Mouse (Mus musculus) liver, embryonic 13.5 days (tissue): Measurements from ENCODE around the gene Cdk14. TPM values are rescaled to one million over a fixed set of nuclear protein-coding genes. Genes with fewer than 3 reads are reported as not detected.

ENCODE experiments used
- ATAC-seq: fragments of 200-750 bp; cut with Nextera tagmentation; 2 replicates; pipeline ENCODE4 v1.8.0; 2017; ENCODE audit warnings: low read depth, mild to moderate bottlenecking, moderate number of reproducible peaks, moderate library complexity
- DNase-seq: peaks from one replicate; pipeline ENCODE4 v3.0.0; 2022
- H3K27ac ChIP-seq: fragments of 300-500 bp; sonication (generic); 2 replicates; pipeline ENCODE4 v1.5.1; 2015; ENCODE audit warnings: moderate library complexity, mild to moderate bottlenecking, inconsistent platforms
- H3K27me3 ChIP-seq: fragments of 300-500 bp; sonication (generic); 2 replicates; pipeline ENCODE4 v1.6.1; 2015; ENCODE audit warnings: mild to moderate bottlenecking, inconsistent platforms
- H3K36me3 ChIP-seq: fragments of 300-500 bp; sonication (generic); 2 replicates; pipeline ENCODE4 v1.6.1; 2015; ENCODE audit warnings: mild to moderate bottlenecking, inconsistent platforms
- H3K4me1 ChIP-seq: fragments of 300-500 bp; sonication (generic); replicated peaks from 2 replicates; pipeline ENCODE4 v1.6.1; 2015; ENCODE audit warnings: inconsistent platforms
- H3K4me2 ChIP-seq: fragments of 300-500 bp; sonication (generic); 2 replicates; pipeline ENCODE4 v1.6.1; 2015; ENCODE audit warnings: inconsistent platforms, mild to moderate bottlenecking, moderate library complexity
- H3K4me3 ChIP-seq: fragments of 300-500 bp; sonication (generic); replicated peaks from 2 replicates; pipeline ENCODE4 v1.5.1; 2015; ENCODE audit warnings: mild to moderate bottlenecking, inconsistent platforms
- H3K9ac ChIP-seq: fragments of 300-500 bp; sonication (generic); 2 replicates; pipeline ENCODE4 v1.6.1; 2015; ENCODE audit warnings: mild to moderate bottlenecking, inconsistent platforms
- H3K9me3 ChIP-seq: fragments of 300-500 bp; sonication (generic); replicated peaks from 2 replicates; pipeline ENCODE4 v1.6.1; 2016; ENCODE audit warnings: inconsistent platforms
- WGBS: fragments of 180-500 bp; shearing (Covaris S2); methylation state at CpG from one replicate; pipeline ENCODE4 v1.1.7; 2015; ENCODE audit not compliant: insufficient replicate concordance; 5-methylcytosine and 5-hydroxymethylcytosine counted together
- polyA plus RNA-seq: library from polyadenylated mRNA; unstranded; fragments of >200 nt; fragmentation: Nextera tagmentation; extraction: Ambion mirVana; gene quantifications from 2 replicates; pipeline ENCODE4 v1.2.1, GENCODE M21; 2015

The Cdk14 gene
- polyA plus RNA-seq, 1 experiment from 2014 or later, result 1.4 TPM

DNA sequence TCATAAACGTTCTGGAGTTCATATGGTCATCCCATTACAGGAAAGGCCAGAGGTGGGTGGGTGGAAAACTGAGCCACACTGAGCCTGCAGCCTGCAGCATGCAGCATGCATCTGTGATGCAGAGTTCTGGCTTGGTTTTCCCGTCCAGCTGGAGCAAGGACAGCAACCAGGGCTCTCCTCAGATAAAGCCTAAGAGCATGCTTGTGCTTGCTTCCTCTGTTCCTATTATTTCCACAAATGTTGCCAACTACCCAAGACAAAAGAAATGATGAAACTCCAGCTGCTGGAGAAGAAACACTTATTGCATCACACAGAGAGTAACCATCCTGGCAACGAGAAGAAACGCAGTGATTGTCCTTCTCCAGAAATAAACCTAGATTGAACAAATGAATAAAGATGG is 539.8 kb downstream of the Cdk14 start:
- Histone ChIP-seq H3K27me3 (no peaks in the 10 kb centered on the region), H3K9me3 (0 out of 2 replicates have a peak, but pooled peaks cover 5% of the 10 kb centered on the region), H3K4me1 (no peaks in the 10 kb centered on the region), H3K36me3 (no peaks in the 10 kb centered on the region), H3K4me2 (no peak overlapping the region), H3K27ac (no peak overlapping the region), H3K9ac (no peak overlapping the region), H3K4me3 (no peak overlapping the region)
- no peak for DNase-seq
- WGBS, result 56% methylated on average over 4 of the region's 4 CpGs
- no peak for ATAC-seq

DNA sequence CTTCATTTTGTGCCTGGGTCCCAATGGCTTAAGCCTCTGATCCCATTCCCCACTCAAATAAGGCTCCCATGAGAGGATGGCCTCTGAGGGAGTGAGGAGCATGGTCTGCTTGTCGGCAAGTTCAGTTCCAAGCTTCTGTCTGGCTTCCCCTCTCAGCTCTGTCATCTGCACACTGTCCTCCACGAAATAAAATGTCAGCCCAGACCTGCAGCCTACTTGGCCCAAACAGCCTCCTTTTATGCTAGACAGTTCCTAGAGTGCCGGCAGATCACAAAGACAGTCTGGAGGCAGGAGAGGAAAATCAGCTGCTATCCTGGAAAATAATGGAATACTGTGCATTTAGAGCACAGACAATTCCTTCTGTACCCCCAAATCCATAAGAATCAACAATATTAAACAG is 541.2 kb downstream of the Cdk14 start:
- H3K9ac ChIP-seq, result no peak overlapping the region
- ATAC-seq, result no peak
- DNase-seq, result no peak

GRCm38 (mm10) chr5:4877638-4878037 is 542.5 kb downstream of the Cdk14 start:
- H3K9ac ChIP-seq, result no peak overlapping the region
- H3K4me3 ChIP-seq, result no peak overlapping the region
- H3K27me3 ChIP-seq, result no peaks in the 10 kb centered on the region
- 0 out of 2 replicates have a peak, but pooled peaks cover 5% of the 10 kb centered on the region for H3K9me3 ChIP-seq
- no peak overlapping the region for H3K27ac ChIP-seq
- no peak for DNase-seq
- no peak overlapping the region for H3K4me2 ChIP-seq
- ATAC-seq, result no peak
- WGBS, result 54% methylated on average over 4 of the region's 4 CpGs
- no peaks in the 10 kb centered on the region for H3K36me3 ChIP-seq
- no peaks in the 10 kb centered on the region for H3K4me1 ChIP-seq

More for the DNA sequence above, 541.2 kb downstream of the Cdk14 start:
- H3K36me3 ChIP-seq, result no peaks in the 10 kb centered on the region
- H3K27ac ChIP-seq, result no peak overlapping the region
- no peaks in the 10 kb centered on the region for H3K27me3 ChIP-seq
- no peaks in the 10 kb centered on the region for H3K4me1 ChIP-seq
- no peak overlapping the region for H3K4me2 ChIP-seq
- H3K4me3 ChIP-seq, result no peak overlapping the region
- 51% methylated on average over 3 of the region's 3 CpGs for WGBS
- H3K9me3 ChIP-seq, result 0 out of 2 replicates have a peak, but pooled peaks cover 5% of the 10 kb centered on the region

- Histone ChIP-seq H3K9me3 (0 out of 2 replicates have a peak, but pooled peaks cover 5% of the 10 kb centered on the region), H3K4me2 (no peak overlapping the region), H3K4me3 (no peak overlapping the region), H3K27ac (no peak overlapping the region), H3K27me3 (no peaks in the 10 kb centered on the region), H3K9ac (no peak overlapping the region), H3K4me1 (no peaks in the 10 kb centered on the region), H3K36me3 (no peaks in the 10 kb centered on the region)
- 52% methylated on average over 5 of the region's 5 CpGs for WGBS
- ATAC-seq (no peak), DNase-seq (no peak)
Measured at GRCm38 (mm10) chr5:4877131-4877631, 542.9 kb downstream of the Cdk14 start.

DNA sequence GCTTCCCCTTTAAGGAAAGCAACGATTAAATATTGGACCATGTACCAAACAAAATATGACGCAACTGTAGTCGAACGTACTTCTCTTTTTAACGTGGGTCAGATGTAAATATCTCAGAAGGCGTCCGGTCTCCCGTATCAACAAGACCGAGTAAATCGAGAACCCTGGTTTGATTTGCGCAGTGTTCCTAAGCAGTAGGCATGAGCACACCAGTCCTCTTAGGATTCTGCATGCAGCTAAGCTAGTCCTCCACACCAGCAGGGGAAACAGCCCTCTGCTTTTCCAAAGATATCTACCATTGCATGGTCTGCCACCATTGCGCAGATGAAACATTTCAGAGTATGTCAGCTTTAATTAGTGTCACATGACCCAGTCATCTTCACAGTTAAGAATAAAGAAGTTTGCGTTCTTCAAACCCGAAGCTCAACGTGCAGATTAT is 543.4 kb downstream of the Cdk14 start:
- WGBS, result 69% methylated on average over 15 of the region's 15 CpGs
- H3K9ac ChIP-seq, result no peak overlapping the region
- H3K36me3 ChIP-seq, result no peaks in the 10 kb centered on the region
- 0 out of 2 replicates have a peak, but pooled peaks cover 5% of the 10 kb centered on the region for H3K9me3 ChIP-seq
- DNase-seq, result no peak
- ATAC-seq, result no peak
- no peak overlapping the region for H3K4me3 ChIP-seq
- H3K27ac ChIP-seq, result no peak overlapping the region
- H3K4me1 ChIP-seq, result no peaks in the 10 kb centered on the region
- no peaks in the 10 kb centered on the region for H3K27me3 ChIP-seq
- no peak overlapping the region for H3K4me2 ChIP-seq

GRCm38 (mm10) chr5:4870041-4870726 is 549.9 kb downstream of the Cdk14 start:
- Histone ChIP-seq H3K4me1 (no peaks in the 10 kb centered on the region), H3K36me3 (no peaks in the 10 kb centered on the region), H3K27me3 (no peaks in the 10 kb centered on the region), H3K27ac (no peak overlapping the region), H3K9ac (no peak overlapping the region), H3K4me2 (no peak overlapping the region), H3K4me3 (no peak overlapping the region), H3K9me3 (no peaks in the 10 kb centered on the region)
- ATAC-seq (no peak), DNase-seq (no peak)
- 57% methylated on average over 4 of the region's 4 CpGs for WGBS

- WGBS, result 66% methylated on average over 6 of the region's 6 CpGs
Measured at GRCm38 (mm10) chr5:4868563-4869120, 551.5 kb downstream of the Cdk14 start.

GRCm38 (mm10) chr5:4867849-4868562 is 552.1 kb downstream of the Cdk14 start:
- no peak overlapping the region for H3K9ac ChIP-seq
- WGBS, result 57% methylated on average over 6 of the region's 6 CpGs
- no peak for ATAC-seq
- H3K27ac ChIP-seq, result no peak overlapping the region
- H3K27me3 ChIP-seq, result no peaks in the 10 kb centered on the region
- no peaks in the 10 kb centered on the region for H3K36me3 ChIP-seq
- H3K4me3 ChIP-seq, result no peak overlapping the region
- no peak for DNase-seq
- H3K4me1 ChIP-seq, result no peaks in the 10 kb centered on the region
- no peak overlapping the region for H3K4me2 ChIP-seq
- H3K9me3 ChIP-seq, result no peaks in the 10 kb centered on the region

More at GRCm38 (mm10) chr5:4868563-4869120, 551.5 kb downstream of the Cdk14 start:
- no peak overlapping the region for H3K27ac ChIP-seq
- H3K4me3 ChIP-seq, result no peak overlapping the region
- no peak overlapping the region for H3K9ac ChIP-seq
- ATAC-seq, result no peak
- no peak for DNase-seq
- no peaks in the 10 kb centered on the region for H3K9me3 ChIP-seq
- no peaks in the 10 kb centered on the region for H3K27me3 ChIP-seq
- no peak overlapping the region for H3K4me2 ChIP-seq
- H3K4me1 ChIP-seq, result no peaks in the 10 kb centered on the region
- H3K36me3 ChIP-seq, result no peaks in the 10 kb centered on the region

GRCm38 (mm10) chr5:4866945-4867344 is 553.2 kb downstream of the Cdk14 start:
- ATAC-seq, result no peak
- 70% methylated on average over 8 of the region's 8 CpGs for WGBS
- no peaks in the 10 kb centered on the region for H3K9me3 ChIP-seq

DNA sequence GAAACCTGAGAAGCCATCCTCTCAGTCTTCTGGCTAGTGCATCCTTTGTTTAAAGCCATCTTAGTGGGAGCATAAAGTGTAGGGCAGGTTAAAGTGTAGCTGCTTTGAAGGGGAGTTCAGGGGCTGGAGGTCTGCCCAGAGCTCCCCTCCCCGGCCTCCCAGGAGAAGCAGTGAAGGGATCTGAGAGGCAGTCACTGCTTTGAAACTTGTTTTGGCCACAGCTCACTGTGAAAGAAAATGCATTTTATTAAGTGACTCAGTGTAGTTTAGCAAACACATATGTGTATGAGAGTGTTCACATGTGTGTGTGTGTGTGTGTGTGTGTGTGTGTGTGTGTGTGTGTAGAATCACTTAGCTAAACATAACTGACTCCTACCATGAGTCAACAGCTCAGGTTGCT is 554.0 kb downstream of the Cdk14 start:
- Histone ChIP-seq H3K9ac (no peak overlapping the region), H3K36me3 (no peaks in the 10 kb centered on the region), H3K4me1 (no peaks in the 10 kb centered on the region), H3K27me3 (no peaks in the 10 kb centered on the region), H3K4me2 (no peak overlapping the region), H3K9me3 (no peaks in the 10 kb centered on the region), H3K4me3 (no peak overlapping the region), H3K27ac (no peak overlapping the region)
- no peak for DNase-seq
- ATAC-seq, result no peak
- WGBS, result 65% methylated on average over 1 of the region's 1 CpGs

More at GRCm38 (mm10) chr5:4866945-4867344, 553.2 kb downstream of the Cdk14 start:
- H3K9ac ChIP-seq, result no peak overlapping the region
- no peak overlapping the region for H3K4me2 ChIP-seq
- no peak overlapping the region for H3K4me3 ChIP-seq
- H3K36me3 ChIP-seq, result no peaks in the 10 kb centered on the region
- H3K27me3 ChIP-seq, result no peaks in the 10 kb centered on the region
- DNase-seq, result no peak
- no peaks in the 10 kb centered on the region for H3K4me1 ChIP-seq
- no peak overlapping the region for H3K27ac ChIP-seq

DNA sequence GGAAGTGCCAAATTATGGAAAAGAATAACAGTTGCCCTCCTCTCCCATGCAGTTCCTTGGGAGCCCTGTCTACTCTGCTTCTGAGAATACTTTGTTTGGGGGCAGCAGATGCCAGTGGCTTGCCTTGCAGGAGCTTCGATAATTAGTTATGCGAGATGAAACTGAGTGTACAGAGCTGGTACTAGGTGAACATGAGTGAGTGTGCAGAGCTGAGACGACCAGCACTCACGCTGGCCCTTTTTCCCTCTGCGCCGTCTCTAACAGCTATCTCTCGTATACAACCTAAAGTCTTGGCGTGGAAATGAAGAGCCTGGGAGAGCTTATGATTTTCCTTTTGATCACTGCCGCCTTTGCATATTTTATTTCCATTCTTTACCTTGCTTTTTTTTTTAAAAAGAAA is 558.5 kb downstream of the Cdk14 start:
- DNase-seq, result no peak
- Histone ChIP-seq H3K9me3 (no peaks in the 10 kb centered on the region), H3K4me3 (no peak overlapping the region), H3K27ac (no peak overlapping the region), H3K36me3 (no peaks in the 10 kb centered on the region), H3K27me3 (no peaks in the 10 kb centered on the region), H3K4me2 (no peak overlapping the region), H3K9ac (no peak overlapping the region), H3K4me1 (no peaks in the 10 kb centered on the region)
- ATAC-seq, result no peak
- WGBS, result 82% methylated on average over 9 of the region's 9 CpGs
